Mouse (Mus musculus) heart, adult 9 months (tissue): ENCODE results near the gene Tctn1.

Experiments
- DNase-seq, 2 experiments: peaks; one replicate each; pipeline ENCODE4 v3.0.0; 2022; ENCODE audit warnings: low spot score in 2 of 2

Gene Tctn1

DNA sequence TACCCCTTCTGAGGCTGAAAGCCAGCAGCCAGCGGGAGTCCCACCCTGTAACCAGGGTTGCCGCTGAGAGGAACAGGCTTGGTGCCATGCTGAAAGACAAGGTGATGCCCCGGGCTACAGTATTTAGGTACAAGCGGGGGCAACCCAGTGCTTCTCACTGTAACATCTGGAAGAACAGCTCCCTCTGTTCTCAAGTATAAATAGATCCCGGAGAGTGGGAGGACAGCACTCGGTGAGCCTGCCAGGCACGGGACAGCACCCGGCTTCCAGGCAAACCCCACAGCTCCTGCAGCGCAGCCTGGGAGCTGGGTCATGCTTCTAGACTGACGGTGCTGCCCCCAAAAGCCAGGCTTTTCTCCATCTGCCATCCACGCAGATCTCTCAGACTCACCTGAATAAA, 16.7 kb downstream of the Tctn1 start:
- DNase-seq = peak; percentile 45 to 50

DNA sequence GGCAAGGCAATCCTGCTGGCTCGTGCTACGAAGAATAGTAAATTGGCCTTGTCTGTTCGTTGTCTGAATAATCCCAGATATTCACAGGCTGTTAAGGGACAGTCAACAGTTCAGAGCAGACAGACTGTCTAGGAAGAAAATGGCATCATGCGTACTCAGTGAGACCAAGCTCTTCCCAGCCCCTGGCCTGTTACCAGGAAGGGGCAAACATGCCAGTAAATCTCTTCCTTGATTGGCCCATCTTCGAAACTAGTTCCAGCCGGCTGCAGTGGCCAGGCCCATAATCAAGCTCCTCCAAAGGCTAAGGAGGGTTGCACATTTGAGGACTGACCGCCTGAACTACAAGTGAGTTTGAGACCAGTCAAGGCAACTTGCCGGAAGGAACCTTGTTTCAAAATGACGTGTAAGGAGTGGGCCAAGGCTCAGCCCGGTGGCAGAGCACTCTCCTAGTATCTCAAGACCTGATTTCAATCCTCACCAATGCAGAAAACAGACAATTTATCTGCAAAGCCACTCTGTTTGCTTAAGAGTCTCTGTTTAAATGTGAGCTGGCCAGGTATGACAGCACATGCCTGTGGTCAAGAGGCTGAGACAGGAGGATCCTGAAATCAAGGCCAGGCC, 17.6 kb downstream of the Tctn1 start:
- no peak for DNase-seq

DNA sequence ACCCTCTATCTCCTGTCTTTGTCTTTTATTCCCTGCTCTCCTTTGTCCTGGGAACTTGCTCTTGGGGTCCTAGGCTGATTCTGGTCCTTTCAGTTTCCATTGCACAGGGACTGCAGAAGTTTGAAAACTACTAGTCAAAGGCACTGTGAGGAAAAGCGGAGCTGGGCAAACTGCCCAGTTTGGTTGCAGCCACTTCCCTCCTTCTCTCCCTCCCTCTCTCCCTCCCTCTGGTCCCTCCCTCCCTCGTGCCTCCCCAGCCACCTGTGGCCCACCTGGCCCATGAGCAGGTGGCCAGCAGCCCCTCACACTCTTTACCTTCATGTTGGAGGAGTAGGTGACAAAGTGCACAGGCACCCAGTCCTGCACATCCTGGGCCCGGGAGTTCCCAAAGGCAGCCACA, 19.1 kb downstream of the Tctn1 start:
- no peak for DNase-seq

DNA sequence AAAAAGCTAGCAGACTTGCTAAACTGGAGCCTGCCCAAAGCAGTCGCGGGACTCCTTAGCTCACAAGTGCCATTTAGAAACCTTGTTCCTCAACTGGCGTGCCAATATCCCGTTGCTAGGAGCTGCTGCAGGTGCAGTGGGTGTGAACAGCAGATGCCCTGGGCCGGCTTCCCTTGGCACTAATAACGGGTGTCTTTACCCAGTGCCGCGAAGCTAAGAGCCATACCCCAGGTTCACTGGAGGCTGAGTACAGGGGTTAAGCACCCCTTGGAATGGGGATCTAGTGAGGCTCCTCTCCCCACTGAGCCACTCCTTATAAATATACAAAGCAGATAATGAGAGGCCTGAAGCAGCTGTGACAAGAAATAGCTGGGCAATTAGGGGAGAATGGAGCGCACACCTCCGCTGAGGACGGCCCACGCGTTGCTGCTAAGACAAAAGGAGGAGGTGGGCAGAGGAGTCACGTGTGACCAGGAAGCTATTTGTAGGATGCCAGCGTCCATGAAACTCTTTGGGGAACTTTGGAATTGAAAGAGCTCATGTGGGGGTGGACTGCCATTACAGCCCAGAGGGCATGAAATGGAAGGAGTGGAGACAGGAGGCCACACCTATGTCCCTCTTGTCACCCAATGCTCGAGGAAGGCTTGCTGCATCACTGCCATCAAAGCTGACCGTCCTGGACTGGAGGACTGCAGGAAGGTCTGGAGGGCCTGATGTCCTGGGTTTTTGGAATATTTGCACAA, 20.3 kb downstream of the Tctn1 start:
- DNase-seq = no peak

DNA sequence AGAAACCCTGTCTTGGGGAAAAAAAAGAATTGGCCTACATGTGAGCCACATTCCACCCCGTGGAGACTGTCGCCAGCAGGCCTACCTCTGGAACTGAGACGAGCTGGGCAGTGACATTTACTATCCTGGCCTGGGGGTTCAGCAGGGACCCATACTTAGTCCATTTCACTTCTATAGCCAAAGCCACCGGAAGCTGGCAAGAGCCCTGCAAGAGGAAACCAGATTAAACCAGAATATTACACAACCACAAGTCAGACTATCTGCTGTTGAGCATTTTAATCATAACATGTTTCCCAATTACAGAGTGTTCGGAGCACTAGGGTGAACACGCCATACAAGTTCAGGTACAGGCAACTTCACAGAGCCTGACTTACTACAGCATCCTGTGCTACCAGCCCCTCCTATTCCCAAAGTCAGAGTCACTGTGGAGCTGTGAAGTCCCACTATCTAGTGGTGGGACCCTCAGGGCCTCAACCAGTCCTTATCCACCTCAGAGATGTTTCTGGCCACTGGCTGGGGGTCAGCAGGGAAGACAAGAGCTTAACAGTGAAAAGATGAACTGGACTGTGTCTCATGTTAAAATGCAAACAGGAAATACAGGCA, 21.6 kb downstream of the Tctn1 start:
- peak; percentile 40 to 49 for DNase-seq

DNA sequence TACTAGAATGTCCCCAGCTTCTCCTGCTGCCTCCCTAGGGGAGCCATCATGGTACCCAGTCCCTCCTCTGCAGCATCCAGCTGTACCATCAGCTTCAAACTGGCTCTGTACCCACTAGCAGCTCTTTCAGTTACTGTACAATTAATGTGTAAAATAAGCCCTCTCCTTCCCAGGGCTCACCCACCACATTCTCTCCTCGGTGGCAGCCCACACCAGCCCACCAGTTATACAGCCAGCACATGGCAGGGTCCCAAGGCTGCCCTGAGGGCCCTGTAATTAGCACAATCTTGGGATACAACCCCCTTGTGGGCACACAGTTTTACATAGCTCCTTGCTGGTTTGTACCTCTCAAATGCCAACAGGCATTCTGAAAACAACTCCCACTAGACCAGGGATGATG, 23.3 kb downstream of the Tctn1 start:
- no peak for DNase-seq

DNA sequence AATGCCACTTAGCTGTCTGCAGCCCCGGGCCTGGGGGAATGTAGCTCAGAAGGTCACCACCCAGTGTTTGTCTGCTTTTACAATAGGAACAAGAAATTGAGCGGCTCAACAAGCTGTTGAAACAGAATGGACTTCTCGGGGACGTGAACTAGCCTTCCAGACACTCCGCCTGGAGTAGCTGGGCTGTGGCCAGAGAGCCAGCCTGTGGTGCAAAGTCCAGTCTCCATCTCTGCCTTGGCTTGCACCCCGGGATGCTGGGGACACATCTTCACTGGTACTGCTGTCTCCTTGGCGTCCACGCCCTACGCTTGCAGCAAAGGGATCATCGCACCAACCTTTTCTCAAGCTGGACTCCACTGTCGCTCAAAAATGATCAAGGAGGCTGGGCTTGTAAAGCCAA, 23.7 kb downstream of the Tctn1 start:
- DNase-seq = no peak

DNA sequence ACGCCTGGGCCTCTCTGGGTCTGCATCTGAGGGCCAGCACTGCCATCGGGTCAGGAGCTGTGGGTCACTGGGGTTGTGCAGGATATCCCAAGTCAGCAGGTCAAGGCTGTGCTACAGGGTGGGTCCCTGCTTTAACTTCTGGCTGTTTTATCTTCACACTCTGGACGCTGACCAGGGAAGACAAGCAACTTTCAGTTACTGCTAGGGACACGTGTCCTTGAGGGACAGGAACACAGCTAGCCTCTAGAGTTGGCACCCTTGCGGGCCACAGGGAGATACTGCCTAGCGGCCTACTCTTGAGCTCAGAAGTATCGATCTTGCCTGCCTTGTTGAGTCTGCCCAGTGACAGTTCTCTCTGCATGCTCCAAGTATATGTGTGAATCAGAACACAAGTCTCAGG, 24.6 kb downstream of the Tctn1 start:
- DNase-seq = no peak

DNA sequence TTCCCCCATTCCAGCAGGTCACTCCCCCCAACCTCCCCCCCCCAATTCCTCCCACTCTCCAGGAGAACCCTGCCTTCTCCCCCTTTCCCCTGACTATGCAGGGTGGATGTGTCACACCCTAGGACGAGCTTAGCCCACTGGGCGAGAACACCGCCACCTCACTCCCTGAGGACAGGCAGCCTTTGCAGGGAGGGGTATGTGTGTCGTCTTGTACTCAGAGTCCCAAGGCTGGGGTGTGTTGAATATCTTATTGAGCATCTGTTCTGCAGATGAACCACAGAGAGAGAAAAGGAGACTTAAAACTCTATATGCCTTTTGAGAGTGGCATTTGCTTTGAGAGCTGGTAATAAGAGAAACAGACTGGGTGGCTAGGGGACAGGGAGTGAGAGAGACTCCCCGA, 27.1 kb downstream of the Tctn1 start:
- no peak for DNase-seq

DNA sequence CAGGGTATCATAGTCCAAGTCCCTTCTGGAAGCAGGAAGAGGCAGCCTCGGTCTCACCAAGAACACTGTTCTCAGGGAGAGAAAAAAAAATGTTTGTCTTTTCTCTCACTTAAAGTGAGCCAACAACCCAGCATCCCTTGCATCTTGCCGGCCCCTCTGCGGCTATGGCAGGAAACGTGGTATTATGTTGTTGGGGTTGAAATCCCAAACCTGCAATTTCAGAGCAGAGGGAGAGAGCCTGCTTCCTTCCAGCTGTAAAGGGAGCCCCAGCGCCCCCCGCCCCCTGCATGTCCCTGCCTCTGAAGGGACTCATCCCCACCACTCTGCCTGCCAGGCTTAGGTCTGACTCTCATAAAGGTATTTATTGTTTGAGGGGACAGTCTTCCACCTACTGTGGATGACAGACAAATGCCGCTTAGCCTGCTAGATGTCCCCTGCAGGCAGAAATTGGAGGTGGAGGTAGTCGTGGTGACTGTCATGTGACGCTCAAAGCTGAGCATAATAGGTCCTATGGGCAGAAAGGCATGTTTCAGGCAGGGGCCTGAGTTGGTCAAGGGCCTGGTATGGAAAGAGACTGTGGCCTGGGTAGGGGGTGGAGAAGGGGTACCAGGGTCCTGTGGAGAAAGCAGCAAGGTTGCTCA, 28.9 kb downstream of the Tctn1 start:
- no peak for DNase-seq

DNA sequence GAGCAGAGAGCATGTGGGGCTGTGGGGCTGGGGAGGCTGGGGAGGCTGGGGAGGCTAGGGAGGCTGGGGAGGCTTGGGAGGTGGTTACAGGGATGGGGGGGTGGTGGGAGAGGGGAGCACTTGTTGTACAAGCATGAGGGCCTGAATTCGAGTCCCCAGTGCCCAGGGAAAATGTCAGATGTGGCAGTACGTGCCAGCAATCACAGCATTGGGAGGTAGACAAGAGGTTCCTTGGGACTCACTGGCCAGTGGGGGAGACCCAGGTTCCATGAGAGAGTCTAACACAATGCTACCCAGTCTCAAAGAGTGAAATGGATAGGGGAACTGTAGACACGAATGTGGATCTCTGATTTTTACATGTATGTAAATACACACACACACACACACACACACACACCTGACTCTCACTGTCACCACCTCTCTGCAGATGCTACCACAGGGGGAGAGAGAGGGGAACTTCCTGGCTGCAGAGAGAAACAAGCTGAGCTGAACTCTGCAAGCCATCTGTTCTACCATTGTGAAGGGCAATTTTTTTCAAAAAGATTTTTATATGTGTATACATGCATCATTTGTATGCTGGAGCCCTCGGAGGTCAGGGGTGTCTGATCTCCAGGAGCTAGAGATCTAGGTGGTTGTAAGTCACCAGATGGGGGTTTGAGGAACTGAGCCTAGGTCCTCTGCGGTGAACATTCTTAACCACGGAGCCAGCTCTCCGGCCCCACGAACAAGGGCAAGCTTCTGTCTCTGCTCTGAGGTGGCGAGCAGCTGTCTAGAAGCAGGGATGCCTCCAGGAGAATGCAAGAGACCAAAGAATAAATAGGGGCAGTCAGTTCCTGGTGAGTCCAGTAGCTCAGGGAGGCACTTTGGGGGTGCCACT, 29.7 kb downstream of the Tctn1 start:
- DNase-seq = no peak

DNA sequence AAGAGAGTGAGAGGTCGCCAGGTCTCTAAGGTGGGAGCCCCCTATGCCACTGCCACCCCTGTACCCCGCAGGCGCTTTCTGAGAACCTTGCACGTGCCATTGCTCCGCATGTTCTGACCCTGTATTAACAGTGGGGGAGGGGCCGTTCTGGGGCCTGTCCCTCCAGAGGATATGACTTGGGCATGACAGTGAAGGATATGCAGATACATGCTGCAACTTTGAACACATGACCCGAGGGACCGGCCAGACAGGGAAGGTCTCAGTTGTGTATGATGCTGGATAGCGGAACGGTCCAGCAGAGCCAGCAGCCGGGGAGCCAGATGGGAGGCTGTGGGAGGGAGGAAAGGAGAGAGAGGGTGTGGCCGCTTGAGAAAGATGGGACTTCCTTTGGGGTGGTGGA, 30.6 kb downstream of the Tctn1 start:
- no peak for DNase-seq

DNA sequence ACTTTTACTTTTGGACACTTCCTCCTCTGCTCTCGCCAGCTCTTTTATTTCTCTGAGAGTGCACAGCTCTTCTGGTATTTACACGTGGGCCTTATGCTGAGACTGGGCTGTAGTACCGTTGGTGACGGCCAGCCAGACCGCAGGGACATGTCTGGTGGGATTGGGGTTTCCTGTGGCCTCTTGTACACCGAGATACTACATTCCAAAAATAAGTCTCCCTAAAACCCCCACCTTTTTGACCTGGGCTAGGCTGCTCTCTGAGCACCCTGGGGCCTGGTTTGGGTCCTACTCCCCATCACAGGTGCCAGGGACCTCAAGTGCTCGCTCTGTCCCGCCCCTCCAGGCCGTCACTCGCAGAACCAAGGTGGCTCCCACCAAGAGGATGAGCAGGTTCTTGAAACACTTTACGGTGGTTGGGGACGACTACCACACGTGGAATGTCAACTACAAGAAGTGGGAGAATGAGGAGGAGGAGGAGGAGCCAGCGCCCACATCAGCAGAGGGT, 31.1 kb downstream of the Tctn1 start:
- DNase-seq = no peak

DNA sequence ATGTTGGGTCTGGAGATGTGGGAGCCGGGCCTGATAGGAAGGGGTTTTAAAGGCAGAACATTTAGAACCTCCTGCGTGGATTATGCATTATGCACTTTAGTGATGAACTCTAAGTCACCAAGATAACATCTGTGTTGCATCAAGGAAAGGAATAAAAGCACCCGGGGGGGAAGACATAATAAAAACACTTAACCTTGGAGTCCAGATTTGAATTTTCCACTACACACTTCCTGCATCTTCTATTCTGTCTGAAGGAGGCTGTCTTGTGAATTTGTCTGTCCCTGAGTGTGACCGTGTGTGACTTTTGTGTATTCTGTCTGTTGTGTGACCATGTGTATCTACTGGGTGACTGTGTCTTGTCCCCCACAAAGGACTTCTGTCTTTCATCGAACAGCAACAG, 32.3 kb downstream of the Tctn1 start:
- DNase-seq = no peak

DNA sequence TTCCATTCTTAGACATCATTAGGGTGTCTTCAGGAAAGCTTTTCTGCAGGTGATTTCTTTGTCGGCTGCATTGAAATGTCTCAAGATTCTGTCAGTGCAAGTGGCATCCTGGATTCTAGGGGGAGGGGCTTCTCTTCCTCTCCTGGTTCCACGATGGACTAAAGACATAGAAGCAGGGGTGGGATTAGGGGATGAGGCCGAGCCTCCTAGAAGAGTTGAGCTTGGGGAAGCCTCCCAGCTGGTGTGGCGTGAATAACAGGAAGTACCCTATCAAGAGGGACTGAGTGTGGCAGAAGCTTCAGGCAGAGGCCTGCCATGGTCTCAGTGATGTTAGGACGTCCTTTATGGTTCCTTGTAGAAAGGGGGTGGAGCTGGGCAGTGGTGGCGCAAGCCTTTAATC, 32.8 kb downstream of the Tctn1 start:
- no peak for DNase-seq

DNA sequence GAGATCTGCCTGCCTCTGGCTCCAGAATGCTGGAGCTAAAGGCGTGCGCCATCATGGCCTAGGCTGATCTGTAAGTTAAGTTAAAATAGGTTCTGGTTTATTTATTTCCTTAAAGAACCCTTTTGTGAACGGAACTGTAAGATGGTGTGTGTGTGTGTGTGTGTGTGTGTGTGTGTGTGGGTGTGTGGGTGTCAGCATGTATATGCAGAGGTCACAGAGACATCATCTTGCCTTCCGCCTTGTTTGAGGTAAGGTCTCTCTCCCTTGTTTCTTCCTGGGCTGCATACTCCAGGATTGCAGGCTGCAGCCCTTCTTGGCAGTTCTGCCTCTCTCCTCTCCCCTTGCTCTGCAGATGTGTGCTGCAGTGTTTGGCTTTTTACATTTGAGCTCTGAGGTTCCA, 33.4 kb downstream of the Tctn1 start:
- DNase-seq = no peak

DNA sequence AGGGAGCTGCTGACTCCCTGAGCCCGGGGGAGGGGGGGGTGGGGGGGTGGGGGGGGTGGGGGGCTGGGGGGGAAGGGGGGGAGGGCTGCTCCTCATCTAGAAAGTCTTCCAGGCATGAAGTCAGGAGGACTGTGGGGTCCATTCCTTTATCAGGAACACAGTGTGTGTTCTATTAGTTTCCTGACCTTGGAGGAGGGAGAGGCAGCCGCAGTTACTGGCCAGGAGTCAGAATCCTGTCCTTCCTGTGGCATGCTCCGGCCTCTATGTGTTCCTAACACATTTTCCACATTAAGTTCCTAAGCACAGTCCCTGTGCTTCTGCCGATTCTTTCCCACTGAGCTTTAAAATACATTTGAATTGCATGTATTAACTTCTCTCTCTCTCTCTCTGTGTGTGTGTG, 35.5 kb downstream of the Tctn1 start:
- no peak for DNase-seq

DNA sequence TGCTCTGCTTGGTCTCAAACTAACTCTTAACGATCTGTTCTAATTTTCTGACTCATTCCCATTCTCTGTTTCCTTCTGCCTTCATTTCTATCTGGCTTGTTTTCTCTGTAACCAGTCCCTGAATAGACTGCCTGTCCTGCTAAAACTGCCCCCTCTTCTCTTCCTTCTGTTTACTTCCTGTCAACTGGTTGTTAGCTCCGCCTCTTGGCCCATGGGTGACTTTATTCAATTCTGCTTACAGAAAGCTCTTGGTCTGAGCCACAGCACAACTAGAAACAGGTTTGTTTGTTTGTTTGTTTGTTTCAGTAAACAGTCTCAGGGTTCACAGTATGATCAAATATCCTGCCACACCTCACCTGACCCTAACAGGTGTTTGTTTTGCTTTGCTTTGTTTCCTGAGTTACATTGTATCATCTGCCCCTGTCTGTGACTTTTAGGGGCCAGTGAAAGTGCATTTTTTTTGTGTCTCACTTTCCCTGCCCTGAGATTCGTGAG, 35.9 kb downstream of the Tctn1 start:
- no peak for DNase-seq

DNA sequence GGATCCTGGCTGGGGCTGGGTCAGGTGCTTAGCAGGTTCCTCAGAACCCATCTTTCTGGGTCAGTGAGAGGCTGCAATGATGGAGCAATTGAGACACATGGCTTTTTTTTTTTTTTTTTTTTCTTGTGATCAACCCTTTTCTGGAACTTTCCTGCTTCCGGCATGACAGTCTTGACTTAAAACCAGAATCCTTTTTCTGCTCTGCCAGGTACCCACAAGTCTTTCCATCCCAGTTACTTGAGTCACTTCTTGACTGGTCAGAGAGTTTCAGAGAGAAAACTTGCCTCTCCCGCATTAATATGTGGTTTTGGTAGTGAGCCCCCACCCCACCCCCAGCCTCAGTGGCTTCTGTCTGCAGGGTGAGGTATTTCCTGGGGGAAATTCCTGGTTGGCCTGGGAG, 40.0 kb downstream of the Tctn1 start:
- DNase-seq = no peak

DNA sequence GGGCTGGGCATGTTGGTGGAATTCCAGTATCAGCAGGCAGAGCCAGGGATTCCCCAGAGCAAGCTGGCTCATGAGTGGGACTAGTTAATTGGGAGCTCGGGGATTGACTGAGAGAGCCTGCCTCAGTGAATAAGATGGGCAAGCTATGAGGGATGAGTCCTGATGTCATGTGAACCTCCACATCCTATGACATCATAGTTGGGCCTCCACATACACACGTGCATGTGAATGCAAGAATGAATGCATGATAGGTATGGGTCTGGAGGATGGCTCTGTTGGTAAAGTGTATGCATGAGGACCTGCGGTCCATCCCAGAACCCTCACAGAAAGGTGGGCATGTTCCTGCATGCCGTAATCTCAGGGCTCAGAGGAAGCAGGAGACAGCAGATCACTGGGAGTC, 43.2 kb downstream of the Tctn1 start:
- no peak for DNase-seq
